Mouse (Mus musculus): ENCODE measurements around the gene Gm9745.
"Not testable (repeated sequence)": the region's sequence is repeated elsewhere in the genome, so short reads cannot be mapped to it uniquely, and the experiment has no call there.

DNA sequence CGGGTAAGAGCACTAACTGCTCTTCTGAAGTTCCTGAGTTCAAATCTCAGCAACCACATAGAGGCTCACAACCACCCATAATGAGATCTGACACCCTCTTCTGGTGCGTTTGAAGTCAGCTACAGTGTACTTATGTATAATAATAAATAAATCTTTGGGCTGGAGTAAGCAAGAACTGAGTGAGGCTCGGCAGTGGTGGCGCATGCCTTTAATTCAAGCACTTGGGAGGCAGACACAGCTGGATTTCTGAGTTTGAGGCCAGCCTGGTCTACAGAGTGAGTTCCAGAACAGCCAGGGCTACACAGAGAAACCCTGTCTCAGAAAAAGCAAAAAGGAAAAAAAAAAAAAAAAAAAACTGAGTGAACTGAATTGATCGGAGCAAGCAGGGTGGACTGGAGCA lies 49.2 kb upstream of the Gm9745 start:
- TF ChIP-seq SRF (IDR thresholded peaks at IDR 0.05; ENCODE audit: control insufficient read depth, insufficient read length, low read depth); TCF12 (IDR thresholded peaks at IDR 0.05; ENCODE audit: insufficient read depth, poor library complexity, severe bottlenecking); POLR2A (IDR thresholded peaks at IDR 0.05; ENCODE audit: insufficient read length, low read depth); USF1 (IDR thresholded peaks at IDR 0.05; ENCODE audit: low read depth); CEBPB (IDR thresholded peaks at IDR 0.05; ENCODE audit: insufficient read depth, poor library complexity, severe bottlenecking); MAX (IDR thresholded peaks at IDR 0.05; ENCODE audit: low read depth): not testable (repeated sequence)
